20 mouse cellular contexts compared by ENCODE assay signal in the genomic region with DNA sequence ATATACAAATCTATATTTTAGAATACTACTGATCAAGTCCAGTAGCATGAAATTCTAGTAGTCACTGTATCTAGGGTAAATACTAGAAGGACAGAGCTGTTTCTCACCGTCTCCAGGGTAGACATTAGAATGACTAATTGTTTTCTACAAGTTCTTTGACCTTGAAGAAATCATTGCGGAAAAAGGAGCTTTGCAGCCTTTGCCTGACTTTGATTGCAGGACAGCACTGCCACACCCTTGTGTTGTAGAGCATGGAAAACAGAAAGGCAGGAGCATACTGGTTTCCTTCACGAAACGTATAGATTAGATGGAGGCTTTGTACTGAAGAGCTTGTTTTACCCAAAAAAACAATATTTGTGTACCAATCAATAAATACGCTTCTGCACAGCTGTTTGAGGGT. TPM values are rescaled to one million over a fixed set of nuclear protein-coding genes. Genes with fewer than 3 reads are reported as not detected.
DNase-seq lines count a peak whose midpoint lies in the region; ATAC-seq and TF ChIP-seq lines count a peak whose summit lies in the region.
"Had no signal": no experiment of that assay in that cellular context is flagged by ENCODE, and none has a peak within 500 bp of the region (broad histone marks: within the 10 kb centered on the region; RNA-seq: fewer than 3 reads in every experiment).

No protein-coding gene starts in this region.

- no peak overlapping the region for H3K27ac ChIP-seq in forebrain, embryonic 14.5 days (ENCODE audit: low read depth, low read length)
- H3K27ac ChIP-seq in forebrain, embryonic 12.5 days, result no peak overlapping the region
- peak overlapping the region; percentile 26; the same call in 1 of the 2 replicates for H3K27ac ChIP-seq in lung, postnatal 0 days (ENCODE audit: low read length)
- no peak overlapping the region for H3K27ac ChIP-seq in intestine, embryonic 16.5 days (ENCODE audit: low read length)
- H3K27ac ChIP-seq in forebrain, postnatal 0 days (ENCODE audit: low read depth, low read length), result no peak overlapping the region
- H3K27ac ChIP-seq: embryonic facial prominence, embryonic 12.5 days; gastrocnemius, adult 2 months; hindbrain, embryonic 10.5 days; hindbrain, embryonic 14.5 days had no signal

- no peaks in the 10 kb centered on the region; the same call in 1 of the 2 replicates for H3K4me1 ChIP-seq in forebrain, embryonic 14.5 days (ENCODE audit: control insufficient read depth, insufficient read depth, low read length)
- H3K4me1 ChIP-seq in forebrain, embryonic 12.5 days, result no peaks in the 10 kb centered on the region
- no peaks in the 10 kb centered on the region for H3K4me1 ChIP-seq in lung, postnatal 0 days (ENCODE audit: insufficient read depth, low read depth, low read length)
- no peaks in the 10 kb centered on the region for H3K4me1 ChIP-seq in intestine, embryonic 16.5 days (ENCODE audit: control insufficient read depth, insufficient read depth, low read length)
- H3K4me1 ChIP-seq in forebrain, postnatal 0 days (ENCODE audit: insufficient read depth), result no peaks in the 10 kb centered on the region
- H3K4me1 ChIP-seq: embryonic facial prominence, embryonic 12.5 days; hindbrain, embryonic 10.5 days had no signal

- H3K27me3 ChIP-seq in forebrain, embryonic 14.5 days (replicated peaks; ENCODE audit: control insufficient read depth, insufficient read depth, low read length), result no peaks in the 10 kb centered on the region
- no peaks in the 10 kb centered on the region for H3K27me3 ChIP-seq in forebrain, embryonic 12.5 days
- H3K27me3 ChIP-seq in lung, postnatal 0 days (replicated peaks; ENCODE audit: insufficient read depth, low read length), result no peaks in the 10 kb centered on the region
- no peaks in the 10 kb centered on the region for H3K27me3 ChIP-seq in intestine, embryonic 16.5 days (replicated peaks; ENCODE audit: control insufficient read depth, insufficient read depth, low read length)
- H3K27me3 ChIP-seq in forebrain, postnatal 0 days (ENCODE audit: insufficient read depth, low read length), result no peaks in the 10 kb centered on the region
- H3K27me3 ChIP-seq: embryonic facial prominence, embryonic 12.5 days; heart, embryonic 12.5 days had no signal

- no peak overlapping the region for H3K9ac ChIP-seq in forebrain, embryonic 14.5 days (ENCODE audit: low read length)
- no peak overlapping the region for H3K9ac ChIP-seq in forebrain, embryonic 12.5 days
- no peak overlapping the region for H3K9ac ChIP-seq in lung, postnatal 0 days (replicated peaks; ENCODE audit: low read depth)
- no peak overlapping the region for H3K9ac ChIP-seq in intestine, embryonic 16.5 days (ENCODE audit: low read depth, low read length)
- no peak overlapping the region for H3K9ac ChIP-seq in forebrain, postnatal 0 days
- H3K9ac ChIP-seq: embryonic facial prominence, embryonic 12.5 days; heart, embryonic 12.5 days; hindbrain, embryonic 14.5 days had no signal

- TF ChIP-seq CTCF in lung, postnatal 0 days (IDR thresholded peaks at IDR 0.05), result no peak
- no peak for TF ChIP-seq CTCF in forebrain, postnatal 0 days (IDR thresholded peaks at IDR 0.05; ENCODE audit: low read depth)

- no peak overlapping the region for H3K4me3 ChIP-seq in forebrain, embryonic 14.5 days (ENCODE audit: low read depth, low read length)
- H3K4me3 ChIP-seq in forebrain, embryonic 12.5 days (replicated peaks), result no peak overlapping the region
- H3K4me3 ChIP-seq in lung, postnatal 0 days (ENCODE audit: low read depth, low read length), result no peak overlapping the region
- H3K4me3 ChIP-seq in intestine, embryonic 16.5 days (ENCODE audit: low read length), result no peak overlapping the region
- no peak overlapping the region for H3K4me3 ChIP-seq in forebrain, postnatal 0 days (ENCODE audit: low read depth, low read length)
- H3K4me3 ChIP-seq: embryonic facial prominence, embryonic 12.5 days; gastrocnemius, adult 2 months; heart, embryonic 12.5 days; hindbrain, embryonic 10.5 days had no signal

- ATAC-seq in forebrain, embryonic 14.5 days, result 0 out of 2 replicates have a peak, but pooled peaks have one; percentile 26
- ATAC-seq in forebrain, embryonic 12.5 days (ENCODE audit: low FRiP score), result no peak
- peak; percentile 37 for ATAC-seq in lung, postnatal 0 days
- ATAC-seq in intestine, embryonic 16.5 days, result peak; percentile 72
- ATAC-seq in forebrain, postnatal 0 days, result no peak

- no peak for TF ChIP-seq EP300 in lung, postnatal 0 days (IDR thresholded peaks at IDR 0.05)

- H3K9me3 ChIP-seq in forebrain, embryonic 14.5 days (replicated peaks; ENCODE audit: control insufficient read depth, low read length), result no peaks in the 10 kb centered on the region
- H3K9me3 ChIP-seq in forebrain, embryonic 12.5 days, result no peaks in the 10 kb centered on the region
- no peaks in the 10 kb centered on the region for H3K9me3 ChIP-seq in lung, postnatal 0 days (ENCODE audit: low read length)
- H3K9me3 ChIP-seq in intestine, embryonic 16.5 days (ENCODE audit: control insufficient read depth, low read length), result no peaks in the 10 kb centered on the region
- H3K9me3 ChIP-seq in forebrain, postnatal 0 days (ENCODE audit: low read length), result no peaks in the 10 kb centered on the region
- H3K9me3 ChIP-seq: embryonic facial prominence, embryonic 12.5 days; heart, embryonic 12.5 days; hindbrain, embryonic 10.5 days had no signal

- DNase-seq in forebrain, embryonic 14.5 days (ENCODE audit: low spot score), result no peak
- peak; percentile 7 for DNase-seq in lung, postnatal 0 days (ENCODE audit: low spot score)
- DNase-seq in lung, postnatal 10 days, result no peak
- DNase-seq in kidney, adult 8-10 months, result no peak
- no peak for DNase-seq in layer of hippocampus, adult 9-11 months
- no peak for DNase-seq in forebrain, postnatal 0 days
- DNase-seq: adrenal gland, postnatal 10 days; B cell, adult 2 months; cerebellum, adult 11 months; cerebellum, adult 8-10 months; cerebellum, postnatal 14 days; embryo, embryonic 11 days; gastrocnemius, adult 2 months; gastrocnemius, postnatal 25 days had no signal

- no peak overlapping the region for H3K4me2 ChIP-seq in forebrain, embryonic 14.5 days (ENCODE audit: low read length)
- H3K4me2 ChIP-seq in forebrain, embryonic 12.5 days, result no peak overlapping the region
- no peak overlapping the region for H3K4me2 ChIP-seq in lung, postnatal 0 days (replicated peaks; ENCODE audit: low read depth, low read length)
- no peak overlapping the region for H3K4me2 ChIP-seq in intestine, embryonic 16.5 days (ENCODE audit: low read depth, low read length)
- H3K4me2 ChIP-seq in forebrain, postnatal 0 days (ENCODE audit: low read depth), result no peak overlapping the region
- H3K4me2 ChIP-seq: embryonic facial prominence, embryonic 12.5 days; heart, embryonic 12.5 days; hindbrain, embryonic 14.5 days had no signal

- 80% methylated on average over 5 of the region's 5 CpGs for WGBS in forebrain, embryonic 14.5 days
- 85% methylated on average over 5 of the region's 5 CpGs for WGBS in forebrain, embryonic 12.5 days
- 61% methylated on average over 5 of the region's 5 CpGs for WGBS in lung, postnatal 0 days
- WGBS in intestine, embryonic 16.5 days, result 75% methylated on average over 5 of the region's 5 CpGs
- 78% methylated on average over 5 of the region's 5 CpGs for WGBS in forebrain, postnatal 0 days

- no peaks in the 10 kb centered on the region for H3K36me3 ChIP-seq in forebrain, embryonic 14.5 days (ENCODE audit: control insufficient read depth, insufficient read depth, low read length)
- no peaks in the 10 kb centered on the region for H3K36me3 ChIP-seq in forebrain, embryonic 12.5 days (replicated peaks)
- no peaks in the 10 kb centered on the region for H3K36me3 ChIP-seq in lung, postnatal 0 days (ENCODE audit: insufficient read depth, low read length)
- H3K36me3 ChIP-seq in intestine, embryonic 16.5 days (ENCODE audit: control insufficient read depth, insufficient read depth, low read length), result no peaks in the 10 kb centered on the region
- H3K36me3 ChIP-seq in forebrain, postnatal 0 days (ENCODE audit: insufficient read depth), result no peaks in the 10 kb centered on the region
- H3K36me3 ChIP-seq: embryonic facial prominence, embryonic 12.5 days had no signal

RNA-seq across cellular contexts. Expression of a gene that starts 52.6 kb away (rescaled TPM):
- 3.5 and 6.6 TPM in 2 replicates for polyA plus RNA-seq in forebrain, embryonic 14.5 days (2014; fragmentation: Nextera tagmentation; extraction: Ambion mirVana)
- 11.8 and 15.4 TPM in 2 replicates for polyA plus RNA-seq in forebrain, embryonic 12.5 days (2016; fragmentation: Nextera tagmentation; extraction: Ambion mirVana)
- polyA plus RNA-seq in lung, postnatal 0 days (2015; fragmentation: Nextera tagmentation; extraction: Ambion mirVana), result 2.3 and 3.9 TPM in 2 replicates
- polyA plus RNA-seq in intestine, embryonic 16.5 days (2015; fragmentation: Nextera tagmentation; extraction: Ambion mirVana), result 7.0 and 7.7 TPM in 2 replicates
- total RNA-seq in forebrain, postnatal 0 days (2014; rRNA removed), result 4.1 and 5.9 TPM in 2 replicates
- polyA plus RNA-seq in forebrain, postnatal 0 days (2015; fragmentation: Nextera tagmentation; extraction: Ambion mirVana), result 1.7 and 3.7 TPM in 2 replicates

Comparison
In these comparisons a context has a peak if more than half of its experiments do, and no peak if none do; other contexts are left out.
1. ATAC-seq: peak in forebrain, embryonic 14.5 days (single experiment), lung, postnatal 0 days (single experiment) and intestine, embryonic 16.5 days (single experiment); none in forebrain, embryonic 12.5 days (single experiment) and forebrain, postnatal 0 days (single experiment).